Mouse (Mus musculus): ENCODE results near the gene Numb. TPM values are rescaled to one million over a fixed set of nuclear protein-coding genes. Genes with fewer than 3 reads are reported as not detected.

The Numb gene
- polyA plus RNA-seq, 1 experiment = 42.0 TPM

- DNase-seq = no peak
- no peaks in the 10 kb centered on the region for H3K27me3 ChIP-seq (ENCODE audit: control insufficient read depth, insufficient read depth, low read length)
- H3K36me3 ChIP-seq (ENCODE audit: control insufficient read depth, insufficient read depth, low read length) = no peaks in the 10 kb centered on the region
- no peak overlapping the region for H3K4me3 ChIP-seq (ENCODE audit: control insufficient read depth, insufficient read depth, low read length)
- TF ChIP-seq POLR2A (IDR thresholded peaks at IDR 0.05; ENCODE audit: control insufficient read depth, extremely low read depth, insufficient read depth, low read length, poor library complexity) = no peak
- H3K4me1 ChIP-seq (replicated peaks; ENCODE audit: control insufficient read depth, insufficient read depth, low read length) = no peaks in the 10 kb centered on the region
- H3K27ac ChIP-seq (ENCODE audit: control insufficient read depth, insufficient read depth, low read length) = no peak overlapping the region
These were observed 61.0 kb downstream of the Numb start for GRCm38 (mm10) chr12:83860688-83861087.

GRCm38 (mm10) chr12:83858052-83858451, 63.7 kb downstream of the Numb start:
- TF ChIP-seq POLR2A (IDR thresholded peaks at IDR 0.05; ENCODE audit: control insufficient read depth, extremely low read depth, insufficient read depth, low read length, poor library complexity) (no peak), CTCF (IDR thresholded peaks at IDR 0.05; ENCODE audit: borderline replicate concordance, control insufficient read depth, extremely low read depth, insufficient read depth, low read length, poor library complexity) (no peak)
- H3K36me3 ChIP-seq (ENCODE audit: control insufficient read depth, insufficient read depth, low read length) = no peaks in the 10 kb centered on the region
- no peak overlapping the region for H3K4me3 ChIP-seq (ENCODE audit: control insufficient read depth, insufficient read depth, low read length)
- no peak for DNase-seq
- WGBS = 93% methylated on average over 2 of the region's 2 CpGs
- H3K27me3 ChIP-seq (ENCODE audit: control insufficient read depth, insufficient read depth, low read length) = no peaks in the 10 kb centered on the region
- H3K4me1 ChIP-seq (replicated peaks; ENCODE audit: control insufficient read depth, insufficient read depth, low read length) = no peaks in the 10 kb centered on the region
- H3K27ac ChIP-seq (ENCODE audit: control insufficient read depth, insufficient read depth, low read length) = no peak overlapping the region

- Histone ChIP-seq H3K27ac (ENCODE audit: control insufficient read depth, insufficient read depth, low read length) (no peak overlapping the region), H3K4me3 (ENCODE audit: control insufficient read depth, insufficient read depth, low read length) (no peak overlapping the region), H3K36me3 (ENCODE audit: control insufficient read depth, insufficient read depth, low read length) (no peaks in the 10 kb centered on the region), H3K4me1 (replicated peaks; ENCODE audit: control insufficient read depth, insufficient read depth, low read length) (no peaks in the 10 kb centered on the region), H3K27me3 (ENCODE audit: control insufficient read depth, insufficient read depth, low read length) (no peaks in the 10 kb centered on the region)
- 98% methylated on average over 1 of the region's 1 CpGs for WGBS
- no peak for TF ChIP-seq CTCF (IDR thresholded peaks at IDR 0.05; ENCODE audit: borderline replicate concordance, control insufficient read depth, extremely low read depth, insufficient read depth, low read length, poor library complexity)
- no peak for TF ChIP-seq POLR2A (IDR thresholded peaks at IDR 0.05; ENCODE audit: control insufficient read depth, extremely low read depth, insufficient read depth, low read length, poor library complexity)
- no peak for DNase-seq
These were observed 66.5 kb downstream of the Numb start for GRCm38 (mm10) chr12:83855211-83855610.

DNA sequence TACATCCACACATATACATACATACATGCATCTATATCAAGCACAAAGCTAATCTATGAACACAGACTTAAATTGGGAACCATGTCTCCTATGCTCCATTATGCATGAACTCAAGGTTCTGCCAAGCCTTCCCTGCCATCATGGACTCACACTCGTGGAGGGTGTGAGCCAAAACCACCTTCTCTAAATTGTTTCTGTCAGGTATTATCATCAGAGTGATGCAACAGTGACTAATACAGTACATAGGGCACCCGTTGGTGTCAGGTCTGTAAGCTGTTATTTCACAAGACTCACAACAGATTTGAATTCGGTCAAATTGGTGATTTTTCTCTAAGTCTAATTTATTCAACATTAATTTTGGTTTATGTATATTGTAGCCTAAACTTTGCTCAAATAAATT, 67.5 kb downstream of the Numb start:
- H3K36me3 ChIP-seq (ENCODE audit: control insufficient read depth, insufficient read depth, low read length) = no peaks in the 10 kb centered on the region
- no peaks in the 10 kb centered on the region for H3K27me3 ChIP-seq (ENCODE audit: control insufficient read depth, insufficient read depth, low read length)
- 92% methylated on average over 3 of the region's 3 CpGs for whole genome bisulfite sequencing
- no peak overlapping the region for H3K27ac ChIP-seq (ENCODE audit: control insufficient read depth, insufficient read depth, low read length)
- H3K4me1 ChIP-seq (replicated peaks; ENCODE audit: control insufficient read depth, insufficient read depth, low read length) = no peaks in the 10 kb centered on the region
- no peak overlapping the region for H3K4me3 ChIP-seq (ENCODE audit: control insufficient read depth, insufficient read depth, low read length)
- no peak for TF ChIP-seq POLR2A (IDR thresholded peaks at IDR 0.05; ENCODE audit: control insufficient read depth, extremely low read depth, insufficient read depth, low read length, poor library complexity)
- TF ChIP-seq CTCF (IDR thresholded peaks at IDR 0.05; ENCODE audit: borderline replicate concordance, control insufficient read depth, extremely low read depth, insufficient read depth, low read length, poor library complexity) = no peak
- no peak for DNase-seq

- WGBS = 88% methylated on average over 5 of the region's 5 CpGs
- H3K36me3 ChIP-seq (ENCODE audit: control insufficient read depth, insufficient read depth, low read length) = no peaks in the 10 kb centered on the region
These were observed 69.1 kb downstream of the Numb start for GRCm38 (mm10) chr12:83852512-83853213.

GRCm38 (mm10) chr12:83850334-83850733, 71.4 kb downstream of the Numb start:
- Histone ChIP-seq H3K4me3 (ENCODE audit: control insufficient read depth, insufficient read depth, low read length) (no peak overlapping the region), H3K4me1 (replicated peaks; ENCODE audit: control insufficient read depth, insufficient read depth, low read length) (0 out of 2 replicates have a peak, but pooled peaks cover 3% of the 10 kb centered on the region), H3K36me3 (ENCODE audit: control insufficient read depth, insufficient read depth, low read length) (no peaks in the 10 kb centered on the region), H3K27ac (ENCODE audit: control insufficient read depth, insufficient read depth, low read length) (no peak overlapping the region), H3K27me3 (ENCODE audit: control insufficient read depth, insufficient read depth, low read length) (no peaks in the 10 kb centered on the region)
- DNase-seq = no peak
- no peak for TF ChIP-seq POLR2A (IDR thresholded peaks at IDR 0.05; ENCODE audit: control insufficient read depth, extremely low read depth, insufficient read depth, low read length, poor library complexity)
- TF ChIP-seq CTCF (IDR thresholded peaks at IDR 0.05; ENCODE audit: borderline replicate concordance, control insufficient read depth, extremely low read depth, insufficient read depth, low read length, poor library complexity) = no peak
- WGBS = 97% methylated on average over 4 of the region's 4 CpGs

More at GRCm38 (mm10) chr12:83852512-83853213, 69.1 kb downstream of the Numb start:
- H3K4me3 ChIP-seq (ENCODE audit: control insufficient read depth, insufficient read depth, low read length) = no peak overlapping the region
- TF ChIP-seq CTCF (IDR thresholded peaks at IDR 0.05; ENCODE audit: borderline replicate concordance, control insufficient read depth, extremely low read depth, insufficient read depth, low read length, poor library complexity) (no peak), POLR2A (IDR thresholded peaks at IDR 0.05; ENCODE audit: control insufficient read depth, extremely low read depth, insufficient read depth, low read length, poor library complexity) (no peak)
- H3K4me1 ChIP-seq (replicated peaks; ENCODE audit: control insufficient read depth, insufficient read depth, low read length) = 0 out of 2 replicates have a peak, but pooled peaks cover 3% of the 10 kb centered on the region
- H3K27ac ChIP-seq (ENCODE audit: control insufficient read depth, insufficient read depth, low read length) = no peak overlapping the region
- DNase-seq = no peak
- H3K27me3 ChIP-seq (ENCODE audit: control insufficient read depth, insufficient read depth, low read length) = no peaks in the 10 kb centered on the region
